Mouse (Mus musculus): ENCODE data around the gene Gm6583.

The Gm6583 gene

GRCm38 (mm10) chr5:112355910-112356309 lies at the start of gene Gm6583:
TSS of gene Gm6583 (minus strand) at chr5:112356033.
- in situ Hi-C loops (cut with MseI, MboI) = no loop called here

GRCm38 (mm10) chr5:112402437-112402836 lies 46.6 kb upstream of the Gm6583 start:
- in situ Hi-C loops (cut with MseI, MboI) = no loop called here

- in situ Hi-C loops (cut with MseI, MboI) = no loop called here
Observed at GRCm38 (mm10) chr5:112399284-112399683, 43.5 kb upstream of the Gm6583 start.

GRCm38 (mm10) chr5:112396066-112396465 lies 40.2 kb upstream of the Gm6583 start:
- in situ Hi-C loops (cut with MseI, MboI) = no loop called here

- in situ Hi-C loops (cut with MseI, MboI) = no loop called here
Observed at GRCm38 (mm10) chr5:112394779-112395443, 39.1 kb upstream of the Gm6583 start, which contains the start of gene Asphd2. TSS of gene Asphd2 (minus strand) at chr5:112394866.

- in situ Hi-C loops (cut with MseI, MboI) = no loop called here
Observed at GRCm38 (mm10) chr5:112394415-112394763, 38.6 kb upstream of the Gm6583 start.

GRCm38 (mm10) chr5:112393741-112394414 lies 38.0 kb upstream of the Gm6583 start:
- in situ Hi-C loops (cut with MseI, MboI) = no loop called here

GRCm38 (mm10) chr5:112391676-112392323 lies 36.0 kb upstream of the Gm6583 start:
- in situ Hi-C loops (cut with MseI, MboI) = no loop called here

GRCm38 (mm10) chr5:112391002-112391401 lies 35.2 kb upstream of the Gm6583 start:
- in situ Hi-C loops (cut with MseI, MboI) = no loop called here

GRCm38 (mm10) chr5:112389352-112389751 lies 33.5 kb upstream of the Gm6583 start:
- in situ Hi-C loops (cut with MseI, MboI) = no loop called here

- in situ Hi-C loops (cut with MseI, MboI) = no loop called here
Observed at GRCm38 (mm10) chr5:112385973-112386372, 30.1 kb upstream of the Gm6583 start.

- in situ Hi-C loops (cut with MseI, MboI) = no loop called here
Observed at GRCm38 (mm10) chr5:112384805-112385472, 29.1 kb upstream of the Gm6583 start.

- in situ Hi-C loops (cut with MseI, MboI) = no loop called here
Observed at GRCm38 (mm10) chr5:112382641-112383330, 27.0 kb upstream of the Gm6583 start.

GRCm38 (mm10) chr5:112382042-112382441 lies 26.2 kb upstream of the Gm6583 start:
- in situ Hi-C loops (cut with MseI, MboI) = no loop called here

- in situ Hi-C loops (cut with MseI, MboI) = no loop called here
Observed at GRCm38 (mm10) chr5:112381154-112381553, 25.3 kb upstream of the Gm6583 start.

- in situ Hi-C loops (cut with MseI, MboI) = no loop called here
Observed at GRCm38 (mm10) chr5:112378716-112379115, 22.9 kb upstream of the Gm6583 start.

- in situ Hi-C loops (cut with MseI, MboI) = no loop called here
Observed at GRCm38 (mm10) chr5:112377380-112377779, 21.5 kb upstream of the Gm6583 start.

- in situ Hi-C loops (cut with MseI, MboI) = no loop called here
Observed at GRCm38 (mm10) chr5:112376111-112376510, 20.3 kb upstream of the Gm6583 start.

- in situ Hi-C loops (cut with MseI, MboI) = no loop called here
Observed at GRCm38 (mm10) chr5:112371933-112372332, 16.1 kb upstream of the Gm6583 start.

GRCm38 (mm10) chr5:112370236-112370813 lies 14.5 kb upstream of the Gm6583 start:
- in situ Hi-C loops (cut with MseI, MboI) = no loop called here

- in situ Hi-C loops (cut with MseI, MboI) = no loop called here
Observed at GRCm38 (mm10) chr5:112369326-112369725, 13.5 kb upstream of the Gm6583 start.

Measured in mouse trophoblast stem cell (cell line).